Mouse (Mus musculus) forebrain, embryonic 11.5 days (tissue): ENCODE measurements around the gene Ngly1. TPM values are rescaled to one million over a fixed set of nuclear protein-coding genes. Genes with fewer than 3 reads are reported as not detected.
A peak's percentile ranks its signal among the peaks of the same experiment; 100 is the strongest.

Experiments used
- ATAC-seq: fragments of 200-750 bp; cut with Nextera tagmentation; replicated peaks from 2 replicates; pipeline ENCODE4 v1.8.0; 2017; ENCODE audit warnings: moderate TSS enrichment; ENCODE audit not compliant: low FRiP score
- DNase-seq: peaks from one replicate; pipeline ENCODE4 v3.0.0-alpha.2; 2017; ENCODE audit warnings: low spot score
- H3K27ac ChIP-seq: fragments of 300-500 bp; sonication (generic); 2 replicates; pipeline ENCODE4 v1.5.1; 2014; ENCODE audit warnings: low read depth, low read length
- H3K27me3 ChIP-seq: fragments of 300-500 bp; sonication (generic); 2 replicates; pipeline ENCODE4 v1.6.1; 2014; ENCODE audit warnings: mild to moderate bottlenecking, low read length, mixed read lengths; ENCODE audit not compliant: control insufficient read depth, insufficient read depth
- H3K36me3 ChIP-seq: fragments of 300-500 bp; sonication (generic); 2 replicates; pipeline ENCODE4 v1.6.1; 2014; ENCODE audit warnings: mild to moderate bottlenecking, low read length, moderate library complexity, mixed read lengths; ENCODE audit not compliant: control insufficient read depth, insufficient read depth
- H3K4me1 ChIP-seq: fragments of 300-500 bp; sonication (generic); replicated peaks from 2 replicates; pipeline ENCODE4 v1.6.1; 2014; ENCODE audit warnings: low read length, mixed read lengths; ENCODE audit not compliant: control insufficient read depth, insufficient read depth
- H3K4me2 ChIP-seq: fragments of 300-500 bp; sonication (generic); 2 replicates; pipeline ENCODE4 v1.6.1; 2014; ENCODE audit warnings: low read depth, mild to moderate bottlenecking, low read length, moderate library complexity, mixed read lengths; ENCODE audit not compliant: severe bottlenecking
- H3K4me3 ChIP-seq: fragments of 300-500 bp; sonication (generic); 2 replicates; pipeline ENCODE4 v1.5.1; 2014; ENCODE audit warnings: low read depth, low read length
- H3K9ac ChIP-seq: fragments of 300-500 bp; sonication (generic); 2 replicates; pipeline ENCODE4 v1.6.1; 2014; ENCODE audit warnings: low read length
- H3K9me3 ChIP-seq: fragments of 300-500 bp; sonication (generic); 2 replicates; pipeline ENCODE4 v1.6.1; 2016; ENCODE audit warnings: low read length, mixed read lengths; ENCODE audit not compliant: control insufficient read depth
- WGBS: fragments of 180-500 bp; shearing (Covaris S2); extraction: QIAGEN DNeasy Blood & Tissue Kit; methylation state at CpG from one replicate; pipeline ENCODE4 v1.1.7; 2014; 5-methylcytosine and 5-hydroxymethylcytosine counted together
- polyA plus RNA-seq: library from polyadenylated mRNA; unstranded; fragments of >200 nt; fragmentation: Nextera tagmentation; extraction: Ambion mirVana; gene quantifications from 2 replicates; pipeline ENCODE4 v1.2.1, GENCODE M21; 2014

The Ngly1 gene
- polyA plus RNA-seq, 1 experiment from 2014 or later = 24.0 TPM

GRCm38 (mm10) chr14:16233515-16233914, 15.6 kb upstream of the Ngly1 start:
- Histone ChIP-seq H3K4me2 (no peak overlapping the region), H3K9me3 (no peaks in the 10 kb centered on the region), H3K36me3 (no peaks in the 10 kb centered on the region), H3K27ac (no peak overlapping the region), H3K4me3 (no peak overlapping the region), H3K27me3 (no peaks in the 10 kb centered on the region), H3K4me1 (no peaks in the 10 kb centered on the region), H3K9ac (no peak overlapping the region)
- WGBS = 36% methylated on average over 1 of the region's 1 CpGs
- DNase-seq = no peak
- ATAC-seq = no peak

- H3K27ac ChIP-seq = no peak overlapping the region
- ATAC-seq (no peak), DNase-seq (no peak)
- H3K4me1 ChIP-seq = no peaks in the 10 kb centered on the region
- 70% methylated on average over 3 of the region's 3 CpGs for WGBS
- no peak overlapping the region for H3K4me3 ChIP-seq
- no peak overlapping the region for H3K4me2 ChIP-seq
- H3K36me3 ChIP-seq = no peaks in the 10 kb centered on the region
- H3K27me3 ChIP-seq = no peaks in the 10 kb centered on the region
- H3K9ac ChIP-seq = no peak overlapping the region
- H3K9me3 ChIP-seq = no peaks in the 10 kb centered on the region
Observed at GRCm38 (mm10) chr14:16236466-16236865, 12.6 kb upstream of the Ngly1 start.

GRCm38 (mm10) chr14:16242193-16242815, 6.8 kb upstream of the Ngly1 start:
- H3K4me2 ChIP-seq = no peak overlapping the region
- H3K27me3 ChIP-seq = no peaks in the 10 kb centered on the region
- H3K9ac ChIP-seq = peak overlapping the region; percentile 69; the same call in 1 of the 2 replicates
- DNase-seq (no peak), ATAC-seq (no peak)
- 96% methylated on average over 10 of the region's 10 CpGs for WGBS
- peaks cover 2% of the 10 kb centered on the region; the same call in 1 of the 2 replicates for H3K4me1 ChIP-seq
- H3K4me3 ChIP-seq = peak overlapping the region; percentile 44; the same call in 1 of the 2 replicates
- H3K9me3 ChIP-seq = no peaks in the 10 kb centered on the region
- H3K27ac ChIP-seq = no peak overlapping the region
- no peaks in the 10 kb centered on the region for H3K36me3 ChIP-seq

GRCm38 (mm10) chr14:16242947-16243602, 6.0 kb upstream of the Ngly1 start:
- H3K4me1 ChIP-seq = peaks cover 2% of the 10 kb centered on the region; the same call in 1 of the 2 replicates
- H3K4me3 ChIP-seq = peak overlapping the region; percentile 44
- H3K9ac ChIP-seq = peak overlapping the region; percentile 69
- peak overlapping the region; percentile 68 for H3K4me2 ChIP-seq
- WGBS = 6% methylated on average over 34 of the region's 34 CpGs
- H3K27ac ChIP-seq = peak overlapping the region; percentile 47; the same call in 1 of the 2 replicates
- DNase-seq (peak; percentile 90), ATAC-seq (peak; percentile 93)
- no peaks in the 10 kb centered on the region for H3K27me3 ChIP-seq
- no peaks in the 10 kb centered on the region for H3K9me3 ChIP-seq
- H3K36me3 ChIP-seq = no peaks in the 10 kb centered on the region

GRCm38 (mm10) chr14:16243603-16244209, 5.4 kb upstream of the Ngly1 start:
- H3K9me3 ChIP-seq = no peaks in the 10 kb centered on the region
- ATAC-seq (no peak), DNase-seq (no peak)
- peak overlapping the region; percentile 47; the same call in 1 of the 2 replicates for H3K27ac ChIP-seq
- WGBS = 21% methylated on average over 10 of the region's 10 CpGs
- H3K4me1 ChIP-seq = peaks cover 2% of the 10 kb centered on the region; the same call in 1 of the 2 replicates
- peak overlapping the region; percentile 69 for H3K9ac ChIP-seq
- no peaks in the 10 kb centered on the region for H3K36me3 ChIP-seq
- peak overlapping the region; percentile 68 for H3K4me2 ChIP-seq
- H3K27me3 ChIP-seq = no peaks in the 10 kb centered on the region
- H3K4me3 ChIP-seq = peak overlapping the region; percentile 44

- DNase-seq (no peak), ATAC-seq (no peak)
- H3K4me2 ChIP-seq = no peak overlapping the region
- H3K4me3 ChIP-seq = no peak overlapping the region
- H3K36me3 ChIP-seq = no peaks in the 10 kb centered on the region
- peaks cover 2% of the 10 kb centered on the region; the same call in 1 of the 2 replicates for H3K4me1 ChIP-seq
- H3K9me3 ChIP-seq = no peaks in the 10 kb centered on the region
- H3K27ac ChIP-seq = no peak overlapping the region
- no peaks in the 10 kb centered on the region for H3K27me3 ChIP-seq
- 57% methylated on average over 2 of the region's 2 CpGs for WGBS
- no peak overlapping the region for H3K9ac ChIP-seq
Observed at GRCm38 (mm10) chr14:16244370-16244769, 4.7 kb upstream of the Ngly1 start.

- Histone ChIP-seq H3K27me3 (no peaks in the 10 kb centered on the region), H3K27ac (no peak overlapping the region), H3K9me3 (no peaks in the 10 kb centered on the region), H3K4me2 (no peak overlapping the region), H3K4me3 (no peak overlapping the region), H3K36me3 (no peaks in the 10 kb centered on the region), H3K4me1 (peaks cover 2% of the 10 kb centered on the region; the same call in 1 of the 2 replicates), H3K9ac (no peak overlapping the region)
- DNase-seq = no peak
- ATAC-seq = no peak
- WGBS = 88% methylated on average over 1 of the region's 1 CpGs
Observed at GRCm38 (mm10) chr14:16245127-16245526, 4.0 kb upstream of the Ngly1 start.

GRCm38 (mm10) chr14:16246340-16246912, 2.7 kb upstream of the Ngly1 start:
- Histone ChIP-seq H3K4me3 (no peak overlapping the region), H3K36me3 (no peaks in the 10 kb centered on the region), H3K4me2 (no peak overlapping the region), H3K27ac (no peak overlapping the region), H3K9ac (no peak overlapping the region), H3K27me3 (no peaks in the 10 kb centered on the region), H3K9me3 (no peaks in the 10 kb centered on the region), H3K4me1 (peaks cover 2% of the 10 kb centered on the region; the same call in 1 of the 2 replicates)
- ATAC-seq = no peak
- WGBS = 80% methylated on average over 2 of the region's 2 CpGs
- no peak for DNase-seq
